Mouse (Mus musculus): ENCODE data around the gene Clec11a.

Gene Clec11a

DNA sequence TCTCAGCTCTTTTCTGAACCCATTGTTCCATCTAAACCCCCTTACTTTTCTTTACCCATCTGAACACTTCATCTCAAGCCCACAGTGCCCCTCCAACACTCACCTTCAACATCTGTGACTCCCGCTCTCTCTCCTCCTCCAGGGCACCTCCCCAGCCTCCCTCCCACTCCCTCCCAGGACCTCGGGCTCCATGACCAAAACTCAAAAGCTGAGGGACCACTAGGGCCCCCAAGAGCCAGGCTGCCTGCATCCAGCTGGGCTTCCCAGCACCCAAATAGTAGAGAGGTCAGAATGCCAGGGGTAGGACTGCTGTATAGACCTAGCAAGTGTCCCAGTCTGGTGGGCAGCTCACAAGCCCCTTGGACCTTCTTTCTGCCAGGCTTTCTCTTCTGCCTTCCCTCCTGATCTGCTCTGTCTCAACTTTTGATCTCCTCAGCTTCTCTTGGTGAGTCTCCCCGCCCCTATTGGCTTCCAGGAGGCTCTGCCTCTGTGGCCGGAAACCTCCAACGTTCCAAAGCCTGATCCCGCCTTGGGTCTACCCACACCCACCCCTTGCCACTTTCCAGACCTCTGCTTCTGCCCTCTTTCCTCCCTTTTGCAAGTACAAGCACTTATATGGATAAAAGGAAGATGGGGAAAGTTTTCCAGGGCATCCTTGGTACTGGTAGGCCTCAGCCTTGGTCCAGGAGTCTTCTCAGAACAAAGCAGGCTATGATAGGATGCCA is at the start of gene Clec11a:
Gene Clec11a, minus strand, starts transcription at position 387 of the 725 bp plus-strand sequence.
- DNase-seq (ENCODE audit: low read depth, low spot score): no peak

DNA sequence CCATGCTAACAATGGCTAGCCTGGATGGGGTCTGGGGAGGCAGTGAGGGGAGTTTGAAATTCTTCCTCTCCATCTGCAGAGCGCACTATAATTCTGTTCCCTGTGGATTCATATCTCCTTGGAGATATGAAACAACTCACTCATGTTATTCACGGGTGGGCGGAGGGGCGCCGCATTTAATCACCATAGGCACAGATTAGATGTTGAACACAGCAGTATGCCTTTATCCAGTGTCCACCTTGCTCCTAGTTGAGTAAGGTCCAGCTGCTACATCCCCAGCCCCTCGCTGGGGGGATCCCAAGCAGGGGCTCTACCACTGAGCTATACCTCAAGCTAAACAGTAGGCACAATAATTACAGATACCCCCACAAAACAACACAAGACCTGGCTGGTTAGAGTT is 48.7 kb upstream of the Clec11a start:
- no peak for DNase-seq (ENCODE audit: low read depth, low spot score)

DNA sequence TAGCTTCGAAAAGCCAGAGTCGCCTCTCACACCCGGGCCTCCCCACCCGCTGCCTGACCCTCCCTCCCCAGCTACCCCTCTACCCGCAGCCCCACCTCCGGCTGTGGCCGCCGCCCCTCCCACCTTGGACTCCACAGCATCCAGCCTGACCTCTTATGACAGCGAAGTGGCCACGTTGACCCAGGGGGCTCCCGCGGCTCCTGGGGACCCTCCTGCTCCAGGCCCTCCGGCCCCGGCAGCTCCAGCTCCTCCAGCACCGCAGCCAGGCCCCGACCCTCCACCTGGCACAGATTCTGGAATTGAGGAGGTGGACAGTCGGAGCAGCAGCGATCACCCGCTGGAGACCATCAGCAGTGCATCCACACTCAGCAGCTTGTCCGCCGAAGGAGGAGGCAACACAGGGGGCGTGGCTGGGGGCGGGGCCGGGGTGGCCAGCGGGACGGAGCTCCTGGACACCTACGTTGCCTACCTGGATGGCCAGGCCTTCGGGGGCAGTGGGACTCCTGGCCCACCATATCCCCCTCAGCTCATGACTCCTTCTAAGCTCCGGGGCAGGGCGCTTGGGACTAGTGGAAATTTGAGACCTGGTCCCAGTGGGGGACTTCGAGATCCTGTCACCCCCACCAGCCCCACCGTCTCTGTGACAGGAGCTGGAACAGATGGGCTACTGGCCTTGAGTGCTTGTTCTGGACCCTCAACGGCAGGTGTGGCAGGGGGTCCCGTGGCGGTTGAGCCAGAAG is 47.1 kb upstream of the Clec11a start:
- DNase-seq (ENCODE audit: low read depth, low spot score): no peak

DNA sequence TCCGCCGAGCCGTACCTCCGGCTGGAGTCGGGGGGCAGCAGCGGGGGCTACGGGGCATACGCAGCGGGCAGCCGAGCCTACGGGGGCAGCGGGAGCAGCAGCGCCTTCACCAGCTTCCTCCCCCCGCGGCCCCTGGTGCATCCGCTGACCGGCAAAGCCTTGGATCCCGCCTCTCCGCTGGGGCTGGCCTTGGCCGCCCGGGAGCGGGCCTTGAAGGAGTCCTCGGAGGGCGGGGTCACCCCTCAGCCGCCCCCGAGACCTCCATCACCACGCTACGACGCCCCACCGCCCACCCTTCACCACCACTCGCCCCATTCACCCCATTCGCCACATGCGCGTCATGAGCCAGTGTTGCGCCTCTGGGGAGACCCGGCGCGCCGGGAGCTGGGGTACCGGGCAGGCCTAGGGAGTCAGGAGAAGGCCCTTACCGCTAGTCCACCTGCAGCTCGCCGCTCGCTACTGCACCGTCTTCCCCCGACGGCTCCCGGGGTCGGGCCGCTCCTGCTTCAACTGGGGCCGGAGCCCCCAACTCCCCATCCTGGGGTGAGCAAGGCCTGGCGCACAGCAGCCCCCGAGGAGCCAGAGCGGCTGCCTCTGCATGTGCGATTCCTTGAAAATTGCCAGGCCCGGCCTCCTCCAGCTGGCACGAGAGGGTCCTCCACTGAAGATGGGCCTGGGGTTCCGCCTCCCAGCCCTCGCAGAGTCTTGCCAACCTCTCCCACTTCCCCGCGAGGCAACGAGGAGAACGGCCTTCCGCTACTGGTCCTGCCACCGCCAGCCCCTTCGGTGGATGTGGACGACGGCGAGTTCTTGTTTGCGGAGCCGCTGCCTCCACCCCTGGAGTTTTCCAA is 46.3 kb upstream of the Clec11a start:
- no peak for DNase-seq (ENCODE audit: low read depth, low spot score)

DNA sequence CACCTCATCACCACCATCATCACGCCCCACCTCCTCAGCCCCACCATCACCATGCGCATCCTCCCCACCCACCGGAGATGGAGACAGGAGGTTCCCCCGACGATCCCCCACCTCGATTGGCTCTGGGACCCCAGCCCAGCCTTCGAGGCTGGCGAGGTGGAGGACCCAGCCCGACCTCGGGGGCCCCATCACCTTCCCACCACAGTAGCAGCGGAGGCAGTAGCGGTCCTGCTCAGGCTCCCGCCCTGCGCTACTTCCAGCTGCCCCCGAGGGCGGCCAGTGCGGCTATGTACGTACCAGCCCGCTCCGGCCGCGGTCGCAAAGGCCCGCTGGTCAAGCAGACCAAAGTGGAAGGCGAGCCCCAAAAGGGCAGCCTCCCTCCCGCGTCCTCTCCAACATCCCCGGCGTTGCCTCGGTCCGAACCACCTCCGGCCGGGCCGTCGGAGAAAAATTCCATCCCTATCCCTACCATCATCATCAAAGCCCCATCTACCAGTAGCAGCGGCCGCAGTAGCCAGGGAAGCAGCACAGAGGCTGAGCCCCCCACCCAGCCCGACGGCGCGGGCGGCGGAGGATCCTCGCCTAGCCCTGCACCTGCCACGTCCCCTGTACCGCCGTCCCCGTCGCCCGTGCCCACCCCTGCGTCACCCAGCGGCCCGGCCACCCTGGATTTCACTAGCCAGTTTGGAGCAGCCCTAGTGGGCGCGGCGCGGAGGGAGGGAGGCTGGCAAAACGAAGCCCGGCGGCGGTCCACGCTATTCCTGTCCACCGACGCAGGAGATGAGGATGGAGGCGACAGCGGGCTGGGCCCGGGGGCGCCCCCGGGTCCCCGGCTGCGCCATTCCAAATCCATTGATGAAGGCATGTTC is 45.4 kb upstream of the Clec11a start:
- no peak for DNase-seq (ENCODE audit: low read depth, low spot score)

DNA sequence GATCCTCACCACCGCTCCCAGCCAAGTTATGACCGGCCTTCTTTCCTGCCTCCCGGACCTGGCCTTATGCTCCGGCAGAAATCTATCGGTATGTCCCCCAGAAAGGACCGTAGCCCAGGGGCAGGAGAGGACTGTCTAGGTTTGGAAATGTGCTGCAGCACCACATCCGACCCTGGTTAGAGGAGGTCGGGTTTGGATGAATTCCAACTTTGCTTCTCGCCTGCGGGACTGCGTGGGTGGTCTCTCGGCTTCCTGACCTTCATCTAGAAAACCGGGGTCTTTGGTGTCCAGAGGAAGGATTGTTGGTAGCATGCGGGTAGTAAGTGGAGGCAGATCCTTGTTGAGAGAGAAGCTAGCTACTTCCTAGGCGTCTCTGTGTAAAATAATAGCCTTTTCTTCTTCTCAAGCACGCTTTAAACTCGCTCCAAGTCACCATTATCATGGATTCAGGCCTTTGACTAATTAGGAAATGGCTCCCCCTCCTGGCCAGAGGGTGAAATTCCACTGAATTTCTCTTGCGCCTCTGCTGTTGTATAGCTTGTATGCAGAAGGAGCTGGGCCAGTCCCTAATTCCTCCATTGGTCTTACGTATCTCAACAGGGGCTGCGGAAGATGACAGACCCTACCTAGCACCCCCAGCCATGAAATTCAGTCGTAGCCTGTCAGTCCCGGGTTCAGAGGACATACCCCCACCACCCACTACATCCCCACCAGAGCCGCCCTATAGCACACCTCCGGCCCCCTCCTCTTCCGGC is 44.4 kb upstream of the Clec11a start:
- peak; percentile 52 for DNase-seq (ENCODE audit: low read depth, low spot score)

DNA sequence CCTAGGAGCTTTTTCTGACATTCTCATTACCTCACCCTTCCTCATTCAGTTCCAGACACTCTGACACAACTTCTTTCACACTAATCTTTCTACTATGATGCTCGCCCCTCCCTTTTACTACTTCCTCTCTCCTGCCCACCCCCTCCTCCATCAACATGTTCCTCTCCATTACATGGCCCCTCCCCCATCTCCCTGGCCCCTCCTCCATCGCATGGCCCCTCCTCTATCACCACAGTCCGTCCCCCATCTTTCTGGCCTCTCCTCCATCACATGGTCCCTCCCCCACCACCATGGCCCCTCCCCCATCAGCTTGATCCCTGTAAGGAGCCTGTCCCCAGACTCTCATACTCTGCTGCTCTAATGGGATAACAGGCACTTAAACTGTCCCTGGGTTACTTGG is 42.3 kb upstream of the Clec11a start:
- DNase-seq (ENCODE audit: low read depth, low spot score): no peak

DNA sequence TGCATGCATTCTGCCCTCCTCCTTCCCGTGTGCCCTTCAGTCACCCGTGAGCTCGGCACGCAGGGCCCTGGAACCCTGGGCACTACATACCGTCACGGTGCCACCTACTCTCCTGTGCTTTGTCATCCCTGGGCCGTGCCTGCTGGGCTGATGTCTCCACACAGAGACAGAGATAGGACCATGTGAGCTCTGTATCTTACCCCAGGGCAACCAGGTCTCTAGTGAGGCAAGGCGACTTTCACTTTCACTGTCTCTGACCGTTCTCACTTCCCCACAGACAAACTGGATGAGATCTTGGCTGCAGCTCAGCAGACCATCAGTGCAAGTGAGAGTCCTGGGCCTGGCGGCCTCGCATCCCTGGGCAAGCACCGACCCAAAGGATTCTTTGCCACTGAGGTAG is 37.9 kb upstream of the Clec11a start:
- DNase-seq (ENCODE audit: low read depth, low spot score): no peak

DNA sequence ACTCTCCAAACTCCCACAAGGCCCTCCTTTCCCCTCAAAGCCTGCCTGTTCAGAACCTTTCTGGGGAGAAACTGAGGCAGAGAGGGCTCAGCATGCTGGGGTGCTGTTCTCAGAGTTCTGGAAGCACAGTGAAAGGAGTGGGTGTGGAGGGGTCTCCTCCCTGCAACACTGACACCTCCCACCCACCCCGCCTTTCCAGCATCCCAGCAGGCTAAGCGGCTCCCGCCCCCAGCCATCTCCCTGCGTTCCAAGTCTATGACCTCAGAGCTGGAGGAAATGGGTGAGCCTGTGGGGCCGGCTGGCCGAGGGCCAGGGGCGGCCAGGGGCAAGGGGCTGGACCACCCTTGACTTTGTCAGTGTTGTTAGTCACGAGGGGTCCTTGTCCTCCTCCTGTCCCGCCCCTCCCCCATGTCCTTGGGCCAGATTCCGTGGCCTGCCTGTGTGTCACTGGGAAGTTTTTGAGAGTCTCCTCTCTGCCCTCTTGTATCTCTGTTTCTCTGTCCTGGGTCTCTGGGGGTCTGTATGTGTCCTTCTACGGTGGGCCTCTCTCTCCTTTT is 36.8 kb upstream of the Clec11a start:
- DNase-seq (ENCODE audit: low read depth, low spot score): no peak

DNA sequence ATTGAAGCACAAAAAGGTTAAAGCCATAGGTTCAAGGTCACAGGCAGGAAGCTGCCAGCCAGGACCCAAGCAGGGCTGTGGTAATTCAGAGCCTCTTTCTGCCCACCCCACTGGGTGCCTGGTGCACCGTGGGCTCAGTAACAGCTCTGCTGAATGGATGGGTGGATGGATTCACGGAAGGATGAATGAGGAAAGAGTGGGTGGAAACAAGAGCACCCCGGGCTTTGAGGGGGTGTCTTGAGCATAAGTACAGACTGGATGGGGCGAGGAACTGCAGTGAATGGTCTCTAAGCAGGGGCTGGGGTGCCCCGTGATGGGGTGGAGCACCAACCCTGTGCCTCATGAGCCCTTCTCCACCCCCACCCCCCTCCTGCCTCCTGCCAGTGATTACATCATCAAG is 35.0 kb upstream of the Clec11a start:
- no peak for DNase-seq (ENCODE audit: low read depth, low spot score)

DNA sequence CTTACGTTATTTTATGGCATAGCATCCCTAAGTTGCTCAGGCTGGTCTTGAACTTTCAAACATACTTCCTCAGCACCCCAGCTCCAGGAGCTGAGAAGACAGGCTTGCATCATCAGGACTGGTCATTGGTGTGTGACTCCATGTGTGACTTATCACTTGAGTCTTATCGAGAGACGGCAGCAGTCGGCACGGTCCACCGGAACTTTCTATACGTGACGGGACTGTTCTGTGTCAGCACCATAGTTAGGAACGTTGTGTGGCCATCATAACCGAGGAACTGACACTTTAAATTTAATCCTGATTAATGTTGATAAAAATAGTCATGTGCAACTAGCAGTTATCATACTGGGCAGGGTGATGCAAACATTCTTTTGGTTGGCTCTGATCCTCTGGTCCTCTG is 34.4 kb upstream of the Clec11a start:
- no peak for DNase-seq (ENCODE audit: low read depth, low spot score)

DNA sequence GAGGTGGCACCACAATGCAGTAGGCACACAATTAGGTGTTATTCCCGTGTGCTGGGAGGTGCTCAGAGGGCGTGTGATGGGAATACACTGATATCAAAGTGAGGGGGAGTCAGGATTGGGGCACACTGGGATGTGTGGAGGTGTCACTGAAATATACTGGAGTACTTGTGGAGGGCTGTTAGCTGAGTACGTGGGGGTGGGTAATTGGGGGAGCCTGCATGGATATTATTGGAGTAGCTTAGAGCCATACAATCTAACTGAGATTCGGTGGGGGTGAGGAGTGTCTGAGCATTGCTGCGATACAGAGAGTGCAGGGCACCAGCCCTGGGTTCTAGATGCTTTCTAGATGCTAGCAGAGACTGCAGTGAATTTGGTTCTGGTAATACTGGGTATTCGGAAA is 33.5 kb upstream of the Clec11a start:
- no peak for DNase-seq (ENCODE audit: low read depth, low spot score)

DNA sequence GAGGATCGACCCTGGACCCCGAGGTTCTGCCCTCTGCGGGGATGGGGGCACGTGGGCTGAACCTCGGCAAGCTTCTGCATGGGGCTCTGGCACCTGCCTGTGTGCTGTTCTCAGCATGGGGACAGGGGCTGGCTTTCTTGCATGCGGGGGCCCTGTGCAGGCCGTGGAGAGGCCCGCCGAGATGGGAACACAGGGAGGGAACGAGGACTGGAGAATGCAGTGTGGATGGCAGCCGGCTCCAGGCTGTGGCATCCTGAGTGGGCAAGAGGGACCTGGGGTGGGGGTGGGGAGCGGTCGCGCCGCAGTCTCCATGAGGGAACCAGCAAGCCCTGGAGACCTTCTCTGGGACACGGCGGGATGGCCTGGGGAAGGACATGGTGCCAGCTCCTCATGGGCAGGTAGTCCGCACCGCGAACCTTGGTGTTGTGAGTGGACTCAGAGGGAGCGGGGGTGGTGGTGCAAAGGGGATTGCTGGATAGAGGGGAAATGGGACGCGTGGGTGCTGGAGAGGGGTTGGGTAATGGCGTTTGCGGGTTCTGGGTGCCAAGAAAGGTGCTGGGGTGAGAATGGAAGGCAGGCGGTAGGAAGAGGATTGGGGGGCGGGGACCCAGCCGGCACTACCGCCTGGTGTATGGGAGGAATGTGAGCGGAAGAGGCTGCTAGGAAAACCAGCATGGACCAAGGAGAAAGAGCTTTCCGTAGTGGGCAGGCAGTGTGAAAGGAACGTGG is 30.6 kb upstream of the Clec11a start:
- DNase-seq (ENCODE audit: low read depth, low spot score): no peak

DNA sequence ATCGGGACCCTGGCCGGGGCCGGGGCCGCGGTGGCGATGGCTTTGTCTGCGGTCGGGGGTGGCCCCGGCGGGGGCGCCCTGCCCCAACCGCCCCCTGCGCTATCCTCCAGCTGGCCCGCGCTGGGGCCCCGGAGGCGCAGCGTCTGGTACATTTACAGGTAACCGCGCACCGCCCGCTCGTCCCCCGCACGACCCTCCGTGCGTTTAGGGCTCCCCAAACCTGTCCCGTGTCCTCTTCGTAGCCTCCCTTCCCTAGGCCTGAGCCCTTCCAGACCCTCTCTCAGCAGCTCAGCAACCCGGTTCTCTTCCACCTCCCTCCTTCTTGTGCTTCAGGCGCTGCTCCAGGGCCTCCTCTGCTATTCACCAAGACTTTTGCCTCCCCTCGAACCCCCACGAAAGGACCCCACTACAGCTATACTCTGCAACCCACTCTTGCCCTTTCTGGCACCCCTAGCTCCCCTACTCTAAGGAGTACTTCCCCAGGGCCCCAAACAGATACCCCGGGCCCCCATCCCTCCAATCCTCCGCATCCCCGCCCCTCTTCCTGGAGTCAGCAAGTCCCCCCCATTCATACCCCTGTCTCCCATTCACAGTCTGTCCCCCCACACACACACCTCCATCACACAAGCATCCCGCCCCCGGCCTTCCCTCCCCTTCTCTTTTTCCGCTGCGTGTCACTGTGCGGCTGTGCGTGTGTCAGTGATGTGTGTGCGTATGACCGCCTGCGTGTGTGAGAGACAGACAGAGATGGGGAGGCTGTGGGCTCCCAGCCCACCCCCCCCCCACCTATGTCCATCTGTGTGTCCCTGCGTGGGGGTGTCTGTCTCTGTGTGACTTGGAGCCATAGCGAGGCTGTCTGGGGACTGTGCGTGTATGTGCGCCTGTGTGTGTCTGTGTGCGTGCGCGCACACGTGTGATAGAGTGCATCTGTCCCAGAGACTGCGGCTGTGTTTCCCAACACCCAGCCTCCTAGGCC is 29.6 kb upstream of the Clec11a start:
- DNase-seq (ENCODE audit: low read depth, low spot score): no peak

DNA sequence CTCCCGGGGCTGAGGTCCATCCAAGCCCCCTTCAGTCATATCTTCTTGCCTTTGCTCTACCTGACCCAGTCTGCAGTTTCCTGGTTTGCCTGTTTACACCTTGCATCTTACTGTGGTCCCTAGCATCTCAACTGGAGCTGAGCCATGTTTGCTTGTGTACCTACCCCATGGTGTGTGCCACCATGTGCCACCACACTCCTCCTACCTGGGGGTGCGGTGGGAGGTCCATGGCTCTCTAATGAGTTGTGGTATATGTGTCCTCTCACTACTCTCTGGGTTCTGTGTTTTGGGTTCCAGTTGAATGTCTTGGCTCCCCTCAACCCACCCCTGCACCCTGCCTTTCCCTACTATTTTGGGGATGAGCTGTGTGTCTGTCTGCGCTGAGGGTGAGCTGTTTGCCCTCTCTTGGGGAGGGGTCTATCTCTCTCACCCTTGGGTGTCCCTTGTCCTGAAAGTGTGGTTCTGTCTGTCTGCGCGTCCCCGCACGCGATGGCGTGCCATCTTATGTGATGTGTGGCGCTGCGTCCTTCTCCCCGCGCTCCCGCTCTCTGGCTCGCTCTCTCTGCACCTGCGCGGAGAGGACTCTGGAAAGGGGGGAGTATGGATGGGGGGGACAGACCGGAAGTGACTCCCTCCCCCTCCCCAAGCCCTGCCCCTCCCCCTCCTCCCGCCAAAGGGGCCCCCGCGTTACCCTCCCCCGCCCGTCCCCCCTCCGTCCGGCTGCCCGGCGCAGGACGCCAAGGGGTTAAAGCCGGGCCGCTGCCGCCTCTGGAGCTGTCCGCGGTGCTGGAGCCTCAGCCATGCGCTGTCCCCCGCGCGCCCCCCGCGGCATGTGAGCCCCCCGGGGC is 28.6 kb upstream of the Clec11a start:
- DNase-seq (ENCODE audit: low read depth, low spot score): no peak

DNA sequence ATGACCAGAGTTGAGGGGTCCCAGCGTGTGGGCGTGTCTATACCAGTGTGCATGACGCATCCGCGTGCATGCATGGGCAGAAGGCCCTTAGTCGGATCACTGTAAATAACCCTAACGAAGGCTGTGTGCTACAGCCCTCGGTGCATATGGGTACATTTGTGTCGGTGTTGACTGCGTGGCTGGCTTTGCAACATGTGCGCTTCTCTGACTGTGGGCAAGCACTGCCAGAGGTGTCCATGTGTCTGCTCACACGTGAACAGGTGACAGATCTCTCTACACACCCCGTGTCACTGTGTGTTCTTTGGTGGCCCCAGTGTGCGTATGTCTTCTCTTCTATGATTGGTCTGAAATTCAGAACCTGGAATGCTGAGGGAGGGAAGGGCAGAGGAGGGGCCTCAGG is 27.4 kb upstream of the Clec11a start:
- DNase-seq (ENCODE audit: low read depth, low spot score): no peak

DNA sequence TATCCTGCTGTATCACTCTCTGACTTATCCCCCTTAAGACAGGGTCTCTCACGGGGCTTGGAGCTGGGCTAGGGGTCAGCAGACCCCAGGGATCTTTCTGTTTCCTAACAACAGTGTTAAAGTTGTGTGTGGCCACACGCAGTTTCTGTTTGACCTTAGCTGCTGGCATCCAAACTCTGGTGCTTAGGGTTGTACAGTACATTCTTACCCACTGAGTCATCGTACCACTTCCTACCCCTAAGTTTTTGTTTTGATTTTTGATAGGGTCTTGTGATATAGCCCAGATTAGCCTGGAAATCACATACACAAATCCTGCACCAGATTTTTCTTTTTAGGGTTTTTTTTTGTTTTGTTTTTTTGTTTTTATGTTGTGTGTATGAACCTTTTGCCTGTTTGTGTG is 25.6 kb upstream of the Clec11a start:
- DNase-seq (ENCODE audit: low read depth, low spot score): no peak

DNA sequence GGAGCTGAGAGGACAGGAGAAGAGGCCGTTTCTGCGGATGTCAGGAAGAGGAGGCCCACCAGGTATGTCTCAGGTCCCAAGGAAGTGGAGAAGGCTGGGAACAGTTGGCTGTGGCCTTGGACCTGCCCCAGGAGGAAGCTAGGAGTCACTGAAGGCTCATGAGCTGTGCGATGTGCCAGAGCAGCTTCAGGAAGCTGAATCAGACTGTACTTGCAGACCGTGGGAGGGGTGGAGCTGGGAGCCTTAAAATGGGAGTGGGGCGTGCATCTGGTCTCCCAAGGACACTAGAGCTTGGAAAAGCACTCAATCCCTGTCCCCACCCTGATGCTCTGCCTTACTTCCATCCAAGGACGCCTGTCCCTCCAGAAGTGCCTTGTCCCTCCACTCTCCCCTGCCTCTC is 19.9 kb upstream of the Clec11a start:
- no peak for DNase-seq (ENCODE audit: low read depth, low spot score)

Data from c-Kit-negative CD71-positive TER-119-positive erythroid progenitor cells, embryonic 14.5 days (primary cell).